Mouse (Mus musculus) layer of hippocampus, adult 9-10 months (tissue): ENCODE data around the gene Med24.

Source experiments
- DNase-seq: peaks from one replicate; pipeline ENCODE4 v3.0.0; 2022; ENCODE audit warnings: low spot score

The Med24 gene

GRCm38 (mm10) chr11:98765421-98766309 lies 36.4 kb upstream of the Med24 start:
- DNase-seq, result no peak

- DNase-seq, result no peak
Measured at GRCm38 (mm10) chr11:98764746-98765145, 35.5 kb upstream of the Med24 start.

DNA sequence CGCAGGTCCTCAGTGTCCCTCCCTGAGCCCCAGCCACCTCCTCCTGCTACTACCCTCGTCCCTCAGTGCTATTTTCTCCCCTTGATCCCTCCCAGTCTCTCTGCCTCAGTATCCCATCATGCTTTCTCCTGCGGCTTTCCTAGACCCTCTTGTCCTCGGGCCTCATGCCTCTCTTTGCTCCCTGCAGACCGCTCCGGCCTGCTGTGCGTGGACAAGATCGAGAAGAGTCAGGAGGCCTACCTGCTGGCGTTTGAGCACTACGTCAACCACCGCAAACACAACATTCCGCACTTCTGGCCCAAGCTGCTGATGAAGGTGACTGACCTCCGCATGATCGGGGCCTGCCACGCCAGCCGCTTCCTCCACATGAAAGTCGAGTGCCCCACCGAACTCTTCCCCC lies 34.9 kb upstream of the Med24 start:
- no peak for DNase-seq

GRCm38 (mm10) chr11:98763502-98763861 lies 34.2 kb upstream of the Med24 start:
- DNase-seq, result no peak

- no peak for DNase-seq
Measured at GRCm38 (mm10) chr11:98762756-98763501, 33.7 kb upstream of the Med24 start.

DNA sequence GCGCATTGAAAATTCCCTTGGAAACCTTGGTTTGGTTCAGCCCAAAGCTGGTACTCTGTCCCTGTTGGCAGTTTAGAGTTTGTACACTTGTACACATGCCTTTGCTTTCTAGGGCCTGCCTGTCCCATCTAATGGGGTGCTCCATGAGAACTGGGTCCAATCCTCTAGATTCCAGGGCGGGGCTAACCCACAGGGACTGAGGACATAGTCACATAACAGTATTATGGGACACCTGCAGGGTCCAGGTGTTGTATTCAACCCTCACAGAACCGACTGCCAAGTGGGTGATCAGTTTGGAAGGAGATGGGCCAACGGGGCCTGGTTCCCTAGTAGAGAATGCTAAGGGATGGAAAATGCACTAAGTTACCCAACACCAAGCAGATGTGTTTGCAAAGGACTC lies 32.7 kb upstream of the Med24 start:
- no peak for DNase-seq

DNA sequence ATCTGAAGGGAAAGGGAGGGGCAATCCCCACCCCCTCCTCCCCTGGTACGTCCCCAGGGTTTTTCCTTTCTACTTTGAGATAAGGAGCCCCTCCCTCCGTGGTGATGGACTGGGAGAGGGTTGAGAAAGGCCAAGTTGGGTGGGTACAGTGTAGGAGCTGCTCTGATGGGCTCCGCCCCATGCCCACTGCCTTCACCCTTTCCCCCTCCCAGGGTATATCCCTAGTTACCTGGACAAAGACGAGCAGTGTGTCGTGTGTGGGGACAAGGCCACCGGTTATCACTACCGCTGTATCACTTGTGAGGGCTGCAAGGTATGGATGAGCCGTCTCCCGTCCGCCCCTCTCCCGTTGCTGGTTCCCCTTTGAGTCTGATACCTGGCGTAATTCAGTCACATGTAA lies 27.5 kb upstream of the Med24 start:
- no peak for DNase-seq

DNA sequence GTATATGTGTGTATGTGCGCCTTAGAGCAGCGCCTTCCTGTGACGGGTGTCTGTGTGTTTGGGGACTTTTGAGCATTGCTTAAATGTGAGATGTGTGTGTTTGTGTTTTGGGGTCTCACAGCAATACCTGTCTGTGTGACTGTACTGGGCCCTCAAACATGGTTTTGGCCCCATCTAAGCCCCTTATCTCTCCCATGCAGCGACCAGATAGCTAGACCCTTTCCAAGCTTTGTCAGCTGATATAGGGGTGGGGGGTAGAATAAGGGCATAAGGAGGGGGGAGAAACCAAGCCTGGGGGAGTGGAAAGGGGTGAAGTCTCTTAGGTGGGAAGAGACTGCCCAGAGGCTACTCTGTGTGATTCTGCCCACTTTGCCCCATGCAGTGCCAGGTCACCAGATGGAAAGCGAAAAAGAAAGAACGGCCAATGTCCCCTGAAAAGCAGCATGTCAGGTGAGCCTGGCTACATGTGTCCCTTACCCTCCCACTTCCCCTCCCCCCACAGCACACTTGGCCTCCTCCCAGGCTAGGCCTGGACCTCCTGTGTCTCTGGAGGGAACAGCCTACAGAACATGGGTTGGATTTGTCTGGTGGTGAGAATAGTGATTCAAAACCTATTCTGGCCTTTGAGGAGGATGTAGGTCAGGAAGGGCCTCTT lies 26.6 kb upstream of the Med24 start:
- DNase-seq, result no peak

DNA sequence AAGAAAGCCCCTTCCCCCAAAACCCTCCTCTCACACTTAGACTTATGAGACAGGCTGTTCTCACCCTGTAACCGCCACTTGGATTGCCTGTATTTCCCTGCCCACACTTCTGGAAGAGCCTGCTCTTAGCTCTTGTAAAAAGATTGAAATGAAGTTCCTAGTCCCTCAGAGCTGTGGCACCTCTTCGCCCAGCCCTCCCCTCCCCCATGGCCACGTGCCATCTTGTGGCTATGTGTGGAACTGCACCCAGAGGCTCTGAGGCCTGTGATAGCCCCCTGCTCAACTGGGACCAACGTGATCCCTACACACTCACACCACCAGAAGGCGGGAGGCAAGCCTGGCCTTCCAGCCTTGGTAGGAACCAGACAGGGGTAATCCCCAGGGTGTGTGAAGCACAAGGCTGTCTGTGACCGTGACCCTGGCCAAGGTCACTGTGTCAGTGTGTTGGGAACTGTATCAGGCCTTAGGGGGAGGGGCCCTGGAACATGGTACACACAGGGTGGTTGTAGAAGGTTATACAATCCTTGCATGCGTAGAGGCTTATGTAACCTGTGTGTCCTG lies 25.5 kb upstream of the Med24 start:
- no peak for DNase-seq

DNA sequence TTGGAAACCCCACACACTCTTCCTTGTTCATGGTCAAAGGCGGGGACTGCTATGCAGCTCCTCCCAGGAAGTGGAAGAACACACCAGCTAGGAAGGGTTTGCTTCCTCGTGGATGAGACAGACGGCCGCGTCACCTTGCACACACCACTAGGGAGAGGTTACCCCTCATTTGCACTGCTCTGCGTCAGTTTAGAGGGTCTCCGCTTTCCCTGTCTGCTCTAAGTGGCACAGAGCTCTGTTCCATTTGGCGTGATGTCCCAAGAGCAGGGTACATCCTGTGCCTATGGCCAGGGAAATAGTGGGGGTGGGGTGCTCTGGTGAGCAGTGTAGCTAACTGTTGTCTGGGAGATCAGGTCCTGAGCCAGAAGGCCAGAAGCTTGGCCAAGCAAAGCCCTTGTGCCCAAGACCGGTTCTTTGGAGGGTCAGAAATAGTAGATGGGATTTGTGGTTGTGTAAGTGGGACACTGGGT lies 25.0 kb upstream of the Med24 start:
- no peak for DNase-seq

GRCm38 (mm10) chr11:98753264-98753663 lies 24.0 kb upstream of the Med24 start:
- no peak for DNase-seq

DNA sequence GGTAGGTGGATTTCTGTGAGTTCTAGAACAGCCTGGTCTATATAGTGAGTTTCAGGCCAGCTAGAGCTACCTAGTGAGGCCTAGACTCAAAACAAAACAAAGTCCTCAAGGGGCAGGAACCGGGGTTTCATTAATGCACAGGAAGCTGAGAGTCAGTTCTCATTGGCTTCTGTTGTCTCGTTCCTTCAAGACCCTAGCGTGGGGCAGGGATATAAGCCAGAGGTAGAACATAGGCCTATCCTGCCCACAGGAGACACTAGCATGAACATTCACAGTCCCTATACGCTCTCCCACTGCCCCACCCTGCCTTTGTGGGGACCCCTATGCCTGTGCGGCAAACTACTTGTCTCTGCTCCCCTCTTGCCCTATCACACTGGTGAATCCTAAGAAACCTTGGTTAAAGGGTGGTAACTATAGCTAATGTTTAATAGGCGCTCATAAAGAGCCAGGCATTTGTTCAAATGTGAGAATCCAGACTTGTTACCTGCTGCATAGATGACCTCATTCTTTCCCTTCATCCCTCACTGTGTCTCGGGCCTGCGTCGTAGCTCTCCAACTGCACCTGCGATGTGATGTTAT lies 23.4 kb upstream of the Med24 start:
- DNase-seq, result no peak

- no peak for DNase-seq
Measured at GRCm38 (mm10) chr11:98751221-98751782, 22.1 kb upstream of the Med24 start.

DNA sequence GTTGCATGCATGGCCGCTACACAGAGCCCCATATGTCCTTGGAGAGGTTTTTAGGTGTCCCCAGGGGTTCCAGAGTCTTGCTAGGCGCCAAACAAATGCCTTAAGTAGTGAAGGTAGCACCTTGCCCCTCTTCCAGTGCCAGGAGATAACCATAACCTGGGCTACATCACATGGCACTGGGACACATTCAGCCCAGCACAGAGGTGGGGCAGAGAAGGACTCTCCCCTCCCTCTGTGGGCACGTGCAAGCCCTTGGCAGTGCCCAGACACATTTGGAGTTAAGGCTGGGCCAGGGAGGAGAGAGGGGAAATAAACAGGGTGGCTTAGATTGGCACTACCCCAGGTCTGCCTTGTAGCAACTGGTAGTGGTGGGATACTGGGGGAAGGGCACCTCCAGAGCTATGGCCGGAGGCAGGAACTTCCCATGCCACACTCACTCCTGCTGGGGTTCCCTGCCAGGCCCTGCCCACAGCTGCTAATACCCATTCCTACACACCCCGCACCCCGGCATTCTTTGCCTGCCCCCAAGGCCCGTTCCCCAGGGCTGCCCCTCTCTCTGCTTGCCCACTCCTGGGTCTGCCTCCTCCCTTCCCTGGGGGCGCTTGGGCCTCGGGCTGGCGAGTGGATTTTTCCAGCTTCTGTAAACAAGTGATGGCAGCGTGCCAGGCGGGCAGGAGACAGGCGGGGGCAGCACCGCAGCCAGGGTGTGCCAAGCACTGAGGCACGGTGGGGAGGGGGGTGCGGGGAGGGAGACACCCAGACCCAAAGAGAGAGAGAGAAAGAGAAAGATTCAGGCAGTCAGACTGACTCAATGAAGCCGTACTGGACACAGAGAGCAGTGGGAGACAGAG lies 21.3 kb upstream of the Med24 start:
- no peak for DNase-seq

GRCm38 (mm10) chr11:98749716-98750115 lies 20.5 kb upstream of the Med24 start:
- no peak for DNase-seq

- DNase-seq, result no peak
Measured at GRCm38 (mm10) chr11:98748506-98749416, 19.5 kb upstream of the Med24 start.

- DNase-seq, result no peak
Measured at GRCm38 (mm10) chr11:98747804-98748505, 18.7 kb upstream of the Med24 start.

DNA sequence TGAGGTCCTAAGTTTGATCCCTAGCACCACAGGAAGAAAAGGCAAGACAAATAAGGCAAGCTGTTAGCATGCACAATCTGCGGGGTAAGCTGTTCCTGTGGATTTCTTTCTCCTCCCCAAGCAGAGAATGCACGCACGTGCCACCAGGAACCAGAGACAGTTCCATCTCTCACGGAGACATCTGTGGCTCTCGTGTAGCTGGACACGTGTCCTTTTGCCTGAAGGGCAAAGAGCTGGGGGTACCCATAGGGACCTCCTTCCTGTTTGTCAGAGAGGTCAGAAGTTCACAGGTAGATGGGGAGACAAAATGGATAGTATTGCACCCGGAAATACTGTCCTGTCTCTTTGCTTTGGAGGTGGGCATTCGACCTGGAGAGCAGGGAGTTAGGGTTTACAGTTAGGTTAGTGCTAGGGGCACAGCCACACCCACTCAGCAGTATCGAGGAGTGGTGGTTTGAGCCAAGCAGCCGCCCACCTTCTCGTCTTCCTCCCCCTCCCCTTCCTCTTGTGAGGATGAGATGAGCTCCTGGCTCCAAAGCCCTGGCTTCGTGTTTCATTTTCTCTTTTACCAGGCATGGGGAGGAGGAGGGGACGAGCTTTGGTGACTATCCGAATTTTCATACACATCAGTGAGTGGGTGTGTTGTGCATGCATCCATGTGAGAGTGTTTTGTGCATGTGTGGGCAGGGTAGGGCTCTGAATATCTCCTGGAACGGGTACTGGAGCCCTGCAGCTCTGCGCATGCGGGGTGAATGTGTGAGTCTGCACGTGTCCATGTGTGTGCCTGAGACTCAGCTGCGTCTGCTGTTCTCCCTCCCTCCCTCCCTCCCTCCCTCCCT lies 17.8 kb upstream of the Med24 start:
- DNase-seq, result peak; percentile 90
